In genomic region chr12:76345759-76346455, GRCm38 (mm10) we compare ENCODE assay signal across 10 mouse cellular contexts. TPM values are rescaled to one million over a fixed set of nuclear protein-coding genes. Genes with fewer than 3 reads are reported as not detected.
DNase-seq lines count a peak whose midpoint lies in the region; ATAC-seq and TF ChIP-seq lines count a peak whose summit lies in the region.
"Had no signal": no experiment of that assay in that cellular context is flagged by ENCODE, and none has a peak within 500 bp of the region (broad histone marks: within the 10 kb centered on the region; RNA-seq: fewer than 3 reads in every experiment).

No protein-coding gene starts in this region.

- no peak overlapping the region for H3ac ChIP-seq in C2C12 (ENCODE audit: control insufficient read depth, insufficient read length, low read depth)

- no peak for DNase-seq in heart, postnatal 0 days (ENCODE audit: low spot score)
- DNase-seq in heart, adult 11 months = no peak
- DNase-seq in fibroblast of lung, adult 2 months (ENCODE audit: low read depth) = peak; percentile 49
- DNase-seq in frontal cortex, adult 2 months (ENCODE audit: extremely low spot score in 1 of 2, low spot score in 1 of 2) = no peak
- DNase-seq in cerebellum, adult 8-10 months = no peak

- no peaks in the 10 kb centered on the region for H3K27me3 ChIP-seq in heart, postnatal 0 days (ENCODE audit: control insufficient read depth, insufficient read depth, low read length)
- no peaks in the 10 kb centered on the region for H3K27me3 ChIP-seq in C2C12 (ENCODE audit: control insufficient read depth, insufficient read depth, insufficient read length)
- H3K27me3 ChIP-seq: heart, embryonic 13.5 days; limb, embryonic 13.5 days had no signal

- H3K4me1 ChIP-seq in heart, postnatal 0 days (ENCODE audit: control insufficient read depth, insufficient read depth) = no peaks in the 10 kb centered on the region

- 83% methylated on average over 5 of the region's 6 CpGs for WGBS in heart, postnatal 0 days

- TF ChIP-seq CTCF in heart, postnatal 0 days (IDR thresholded peaks at IDR 0.05; ENCODE audit: low read depth) = peak; percentile 55
- TF ChIP-seq CTCF in C2C12 (IDR thresholded peaks at IDR 0.05; ENCODE audit: control insufficient read depth, insufficient read depth, insufficient read length) = peak; percentile 17

- no peaks in the 10 kb centered on the region for H3K79me3 ChIP-seq in C2C12 (ENCODE audit: low read depth)

- H3K9me3 ChIP-seq in heart, postnatal 0 days (replicated peaks; ENCODE audit: control insufficient read depth, low read length) = no peaks in the 10 kb centered on the region
- H3K9me3 ChIP-seq: heart, embryonic 13.5 days; limb, embryonic 13.5 days had no signal

- no peak overlapping the region for H3K4me2 ChIP-seq in heart, postnatal 0 days (ENCODE audit: low read depth, low read length)
- H3K4me2 ChIP-seq: heart, embryonic 13.5 days; limb, embryonic 13.5 days had no signal

- no peak for ATAC-seq in heart, postnatal 0 days (ENCODE audit: insufficient read depth, low read depth)
- peak; percentile 62; the same call in 1 of the 2 replicates for ATAC-seq in megakaryocyte-erythroid progenitor cell, adult 5-6 weeks (replicated peaks; ENCODE audit: low FRiP score, low TSS enrichment, poor library complexity, severe bottlenecking)
- ATAC-seq in cerebellum, adult (ENCODE audit: insufficient number of reproducible peaks, low FRiP score, low TSS enrichment) = no peak

- no peaks in the 10 kb centered on the region for H3K79me2 ChIP-seq in C2C12 (ENCODE audit: control insufficient read depth, insufficient read depth)

- no peak overlapping the region for H3K9ac ChIP-seq in heart, postnatal 0 days (replicated peaks; ENCODE audit: low read depth, low read length)
- H3K9ac ChIP-seq: heart, embryonic 13.5 days; limb, embryonic 13.5 days had no signal

- no peak for TF ChIP-seq EP300 in heart, postnatal 0 days (IDR thresholded peaks at IDR 0.05; ENCODE audit: low read depth)

- H3K27ac ChIP-seq in heart, postnatal 0 days (ENCODE audit: low read depth) = no peak overlapping the region
- H3K27ac ChIP-seq: heart, embryonic 13.5 days; limb, embryonic 13.5 days had no signal

- H3K36me3 ChIP-seq in heart, postnatal 0 days (replicated peaks; ENCODE audit: control insufficient read depth, insufficient read depth, low read length) = peaks cover 21% of the 10 kb centered on the region
- H3K36me3 ChIP-seq in C2C12 (ENCODE audit: control insufficient read depth, insufficient read depth) = peaks cover 24% of the 10 kb centered on the region

- H3K4me3 ChIP-seq in heart, postnatal 0 days (ENCODE audit: low read depth, low read length) = no peak overlapping the region
- H3K4me3 ChIP-seq in C2C12 (ENCODE audit: insufficient read depth, poor library complexity, severe bottlenecking) = no peak overlapping the region
- H3K4me3 ChIP-seq: heart, embryonic 13.5 days; limb, embryonic 13.5 days had no signal

TF ChIP-seq in C2C12, 6 proteins besides CTCF, POLR2A, EP300 and RAD21:
- TF ChIP-seq MYOD1 (IDR thresholded peaks at IDR 0.05; ENCODE audit: control insufficient read depth, insufficient read length, low read depth) (no peak), FOSL1 (IDR thresholded peaks at IDR 0.05; ENCODE audit: insufficient read depth, low read length, poor library complexity, severe bottlenecking) (no peak), CEBPB (IDR thresholded peaks at IDR 0.05; ENCODE audit: low read depth) (peak; percentile 35)

RNA-seq across cellular contexts. Expression of gene Akap5, which starts 21.2 kb away (rescaled TPM):
- total RNA-seq in heart, postnatal 0 days (2014; rRNA removed; ENCODE audit: low replicate concordance) = 0.50 and 3.7 TPM in 2 replicates
- polyA plus RNA-seq in heart, postnatal 0 days (2015; fragmentation: Nextera tagmentation; extraction: Ambion mirVana) = 1.1 TPM in 2 replicates
- polyA plus RNA-seq in C2C12 (2012; fragmentation: generic; extraction: Trizol) = 0.04 TPM
- 1.2 and 2.6 TPM in 2 replicates for total RNA-seq in megakaryocyte-erythroid progenitor cell, adult 5-6 weeks (2014; fragmentation: Nextera tagmentation)
- total RNA-seq in megakaryocyte-erythroid progenitor cell, adult 5-6 weeks (2017) = 2.1 and 4.8 TPM in 2 replicates
- polyA plus RNA-seq in frontal cortex, adult 2 months (2012; rRNA removed) = 41.2 and 42.3 TPM in 2 replicates

RNA-seq across cellular contexts. Expression of gene Zbtb25, which starts 23.5 kb away (rescaled TPM):
- 8.1 and 26.1 TPM in 2 replicates for total RNA-seq in heart, postnatal 0 days (2014; rRNA removed; ENCODE audit: low replicate concordance)
- 8.6 and 10.4 TPM in 2 replicates for polyA plus RNA-seq in heart, postnatal 0 days (2015; fragmentation: Nextera tagmentation; extraction: Ambion mirVana)
- polyA plus RNA-seq in C2C12 (2012; fragmentation: generic; extraction: Trizol) = 6.5 TPM
- 22.0 and 22.1 TPM in 2 replicates for total RNA-seq in megakaryocyte-erythroid progenitor cell, adult 5-6 weeks (2014; fragmentation: Nextera tagmentation)
- 15.6 and 20.6 TPM in 2 replicates for total RNA-seq in megakaryocyte-erythroid progenitor cell, adult 5-6 weeks (2017)
- polyA plus RNA-seq in frontal cortex, adult 2 months (2012; rRNA removed) = 15.9 and 19.0 TPM in 2 replicates

RNA-seq across cellular contexts. Expression of gene Zbtb1, which starts 24.2 kb away (rescaled TPM):
- total RNA-seq in heart, postnatal 0 days (2014; rRNA removed; ENCODE audit: low replicate concordance) = 2.8 and 5.0 TPM in 2 replicates
- polyA plus RNA-seq in heart, postnatal 0 days (2015; fragmentation: Nextera tagmentation; extraction: Ambion mirVana) = 4.4 and 4.6 TPM in 2 replicates
- polyA plus RNA-seq in C2C12 (2012; fragmentation: generic; extraction: Trizol) = 2.4 TPM
- total RNA-seq in megakaryocyte-erythroid progenitor cell, adult 5-6 weeks (2014; fragmentation: Nextera tagmentation) = 21.1 and 28.4 TPM in 2 replicates
- 25.0 and 35.6 TPM in 2 replicates for total RNA-seq in megakaryocyte-erythroid progenitor cell, adult 5-6 weeks (2017)
- 3.7 and 3.9 TPM in 2 replicates for polyA plus RNA-seq in frontal cortex, adult 2 months (2012; rRNA removed)

RNA-seq across cellular contexts. Expression of gene Hspa2, which starts 58.1 kb away (rescaled TPM):
- 8.7 and 13.2 TPM in 2 replicates for total RNA-seq in heart, postnatal 0 days (2014; rRNA removed; ENCODE audit: low replicate concordance)
- 13.7 and 15.0 TPM in 2 replicates for polyA plus RNA-seq in heart, postnatal 0 days (2015; fragmentation: Nextera tagmentation; extraction: Ambion mirVana)
- polyA plus RNA-seq in C2C12 (2012; fragmentation: generic; extraction: Trizol) = 5.1 TPM
- 2.3 and 2.8 TPM in 2 replicates for total RNA-seq in megakaryocyte-erythroid progenitor cell, adult 5-6 weeks (2014; fragmentation: Nextera tagmentation)
- total RNA-seq in megakaryocyte-erythroid progenitor cell, adult 5-6 weeks (2017) = 11.6 and 14.6 TPM in 2 replicates
- 64.5 and 73.2 TPM in 2 replicates for polyA plus RNA-seq in frontal cortex, adult 2 months (2012; rRNA removed)

Comparison
In these comparisons a context has a peak if more than half of its experiments do, and no peak if none do; other contexts are left out.
1. RNA of gene Akap5, which starts 21.2 kb away (polyA plus RNA-seq): 41.2 to 42.3 TPM in frontal cortex, adult 2 months; 1.1 TPM in heart, postnatal 0 days and 0.04 TPM in C2C12 (single experiment); every median in the first group is over 10 times any median in the second.